Mouse (Mus musculus) thymus, adult 2 months (tissue): ENCODE results near the gene 2410137M14Rik. TPM values are rescaled to one million over a fixed set of nuclear protein-coding genes. Genes with fewer than 3 reads are reported as not detected.

ENCODE experiments used
- DNase-seq: peaks from one replicate; pipeline ENCODE4 v3.0.0; 2021
- H3K27ac ChIP-seq: fragments of 200-500 bp; 2 replicates; pipeline ENCODE4 v1.5.1; 2012; ENCODE audit warnings: low read length, control low read depth; ENCODE audit not compliant: control insufficient read depth, insufficient read depth
- H3K27me3 ChIP-seq: fragments of 200-500 bp; 2 replicates; pipeline ENCODE4 v1.6.1; 2012; ENCODE audit warnings: mild to moderate bottlenecking, low read length, moderate library complexity, mixed read lengths; ENCODE audit not compliant: control insufficient read depth, insufficient read depth
- H3K36me3 ChIP-seq: fragments of 200-500 bp; 2 replicates; pipeline ENCODE4 v1.6.1; 2012; ENCODE audit warnings: mild to moderate bottlenecking, low read length, moderate library complexity; ENCODE audit not compliant: control insufficient read depth, insufficient read depth
- H3K4me1 ChIP-seq: fragments of 200-500 bp; replicated peaks from 2 replicates; pipeline ENCODE4 v1.6.1; 2012; ENCODE audit warnings: low read length; ENCODE audit not compliant: control insufficient read depth, insufficient read depth
- H3K4me3 ChIP-seq: fragments of 200-500 bp; 2 replicates; pipeline ENCODE4 v1.5.1; 2012; ENCODE audit warnings: mild to moderate bottlenecking, low read length, control low read depth, moderate library complexity; ENCODE audit not compliant: control insufficient read depth, insufficient read depth
- CTCF ChIP-seq: fragments of 200-500 bp; IDR thresholded peaks from 2 replicates; pipeline ENCODE4 v1.5.1; 2012; ENCODE audit warnings: mild to moderate bottlenecking, control low read depth, low read length, moderate library complexity, borderline replicate concordance; ENCODE audit not compliant: control insufficient read depth, poor library complexity, insufficient read depth; ENCODE audit errors: extremely low read depth
- POLR2A ChIP-seq: fragments of 200-500 bp; IDR thresholded peaks from 2 replicates; pipeline ENCODE4 v1.6.1; 2012; ENCODE audit warnings: mild to moderate bottlenecking, low read length, control low read depth, moderate library complexity; ENCODE audit not compliant: control insufficient read depth, poor library complexity, insufficient read depth; ENCODE audit errors: extremely low read depth
- WGBS: fragments of 180-500 bp; shearing (Covaris S2); methylation state at CpG from one replicate; pipeline ENCODE4 v1.1.7; 2018; 5-methylcytosine and 5-hydroxymethylcytosine counted together
- polyA plus RNA-seq: library from polyadenylated mRNA; depleted of rRNA; stranded (reverse); fragments of >200 nt; gene quantifications from 2 replicates; pipeline ENCODE4 v1.2.3, GENCODE M21; 2012

Gene 2410137M14Rik
- polyA plus RNA-seq, 1 experiment: not detected

GRCm38 (mm10) chr17:36952631-36953030, 28.4 kb downstream of the 2410137M14Rik start:
- 93% methylated on average over 2 of the region's 2 CpGs for WGBS
- Histone ChIP-seq H3K27ac (no peak overlapping the region), H3K4me3 (no peak overlapping the region), H3K4me1 (peaks cover 5% of the 10 kb centered on the region), H3K36me3 (peaks cover 12% of the 10 kb centered on the region), H3K27me3 (no peaks in the 10 kb centered on the region)
- TF ChIP-seq POLR2A (no peak), CTCF (no peak)
- DNase-seq: no peak

DNA sequence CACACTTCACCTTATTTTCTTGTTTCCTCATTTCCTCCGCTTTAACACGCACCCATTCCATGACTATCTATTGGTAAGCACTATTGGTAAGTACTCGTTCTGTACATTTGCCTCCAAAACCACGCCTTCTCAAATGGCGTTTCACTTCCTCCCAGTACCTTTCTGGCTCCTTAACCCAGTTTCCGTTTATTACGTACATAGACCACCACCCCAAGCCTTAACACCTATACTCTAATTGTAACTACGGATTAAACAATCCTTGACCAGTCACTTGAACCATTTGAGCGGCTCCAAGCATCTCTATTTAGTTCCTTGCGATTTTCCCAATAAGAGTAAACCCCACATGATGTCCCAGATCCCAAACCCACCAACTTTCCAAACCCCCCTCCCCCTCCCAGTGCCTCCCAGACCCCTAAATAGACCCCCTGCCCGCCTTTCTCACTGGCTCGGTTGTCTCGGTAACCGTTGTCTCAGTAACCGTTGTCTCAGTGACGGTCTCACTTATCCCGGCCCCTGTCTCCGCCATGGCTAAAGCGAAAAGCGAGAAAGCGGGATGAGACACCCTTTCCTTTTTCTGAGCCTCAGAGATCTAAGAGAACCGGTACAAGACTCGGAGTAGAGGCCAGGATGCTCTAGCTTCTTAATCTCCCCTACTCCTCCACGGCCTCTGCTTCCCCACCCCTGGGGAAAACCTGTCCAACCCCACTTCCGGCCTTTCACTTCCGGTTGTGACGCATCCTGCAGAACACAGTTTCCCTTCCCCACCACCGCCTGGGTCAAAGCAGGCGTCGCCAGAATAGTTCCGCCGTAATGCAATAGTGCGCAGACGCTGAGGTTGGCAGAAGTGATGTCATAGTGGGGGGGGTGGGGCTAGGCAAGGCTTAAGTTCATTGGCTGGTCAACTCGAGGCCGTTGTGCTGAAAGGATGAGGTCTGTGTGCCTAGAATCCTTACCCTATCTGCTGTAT, 29.8 kb downstream of the 2410137M14Rik start, which contains the start of gene Ppp1r11:
TSS of gene Ppp1r11 (minus strand) at position 761 of the 967 bp plus-strand sequence.
- TF ChIP-seq POLR2A (peak; percentile 57), CTCF (no peak; the same call in 1 of the 2 replicates)
- Histone ChIP-seq H3K27me3 (peaks cover 4% of the 10 kb centered on the region; the same call in 1 of the 2 replicates), H3K27ac (peak within 1 kb of the TSS; percentile 75), H3K36me3 (peaks cover 12% of the 10 kb centered on the region), H3K4me1 (peaks cover 7% of the 10 kb centered on the region), H3K4me3 (peak within 1 kb of the TSS; percentile 73)
- peak; percentile 94 for DNase-seq
- WGBS: under 1% methylated on average over 36 of the region's 36 CpGs

DNA sequence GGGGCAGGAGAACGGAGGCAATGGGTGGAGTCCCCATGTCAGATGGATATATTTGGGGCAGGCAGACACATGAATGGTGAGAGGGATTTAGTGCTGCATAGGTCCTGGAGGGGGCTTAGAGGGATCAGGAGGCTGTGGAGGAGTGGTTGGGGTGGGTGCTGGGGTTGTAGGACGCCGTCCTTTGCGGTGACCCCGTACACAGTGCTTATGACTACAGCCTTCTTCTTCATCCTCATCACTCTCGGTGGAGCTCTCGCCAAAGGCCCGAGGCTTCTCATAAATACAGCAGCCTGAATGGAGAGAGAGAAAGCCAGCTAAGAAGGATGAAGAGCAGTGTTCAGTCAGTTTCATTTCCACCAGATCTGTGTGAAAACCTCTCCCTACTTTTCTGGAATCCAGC, 31.8 kb downstream of the 2410137M14Rik start:
- 96% methylated on average over 8 of the region's 8 CpGs for WGBS
- Histone ChIP-seq H3K36me3 (peaks cover 12% of the 10 kb centered on the region), H3K4me1 (peaks cover 8% of the 10 kb centered on the region)

GRCm38 (mm10) chr17:36948286-36948685, 32.8 kb downstream of the 2410137M14Rik start:
- no peak overlapping the region for H3K4me3 ChIP-seq
- 92% methylated on average over 1 of the region's 1 CpGs for WGBS
- H3K4me1 ChIP-seq: peaks cover 18% of the 10 kb centered on the region
- TF ChIP-seq CTCF (no peak), POLR2A (no peak)
- no peak for DNase-seq
- H3K27ac ChIP-seq: no peak overlapping the region
- peaks cover 8% of the 10 kb centered on the region; the same call in 1 of the 2 replicates for H3K27me3 ChIP-seq
- H3K36me3 ChIP-seq: peaks cover 12% of the 10 kb centered on the region

More for the DNA sequence above, 31.8 kb downstream of the 2410137M14Rik start:
- Histone ChIP-seq H3K27me3 (peaks cover 4% of the 10 kb centered on the region; the same call in 1 of the 2 replicates), H3K27ac (no peak overlapping the region), H3K4me3 (no peak overlapping the region)
- TF ChIP-seq POLR2A (no peak), CTCF (no peak)
- DNase-seq: no peak

- H3K4me3 ChIP-seq: peak overlapping the region; percentile 18
- TF ChIP-seq POLR2A (no peak), CTCF (no peak)
These were observed 33.8 kb downstream of the 2410137M14Rik start for GRCm38 (mm10) chr17:36947051-36947819.

GRCm38 (mm10) chr17:36944121-36944775, 36.8 kb downstream of the 2410137M14Rik start:
- Histone ChIP-seq H3K27ac (no peak overlapping the region; the same call in 1 of the 2 replicates), H3K4me3 (no peak overlapping the region), H3K36me3 (peaks cover 6% of the 10 kb centered on the region), H3K4me1 (peaks cover 28% of the 10 kb centered on the region), H3K27me3 (peaks cover 8% of the 10 kb centered on the region; the same call in 1 of the 2 replicates)
- peak; percentile 60 for DNase-seq
- TF ChIP-seq CTCF: no peak
- no peak for TF ChIP-seq POLR2A
- 10% methylated on average over 9 of the region's 9 CpGs for WGBS

More at GRCm38 (mm10) chr17:36947051-36947819, 33.8 kb downstream of the 2410137M14Rik start:
- Histone ChIP-seq H3K27me3 (peaks cover 8% of the 10 kb centered on the region; the same call in 1 of the 2 replicates), H3K4me1 (peaks cover 29% of the 10 kb centered on the region), H3K27ac (no peak overlapping the region), H3K36me3 (peaks cover 12% of the 10 kb centered on the region)
- DNase-seq: peak; percentile 34
- 3% methylated on average over 62 of the region's 62 CpGs for WGBS
